Mouse (Mus musculus) G1E (cell line): Measurements from ENCODE around the gene Lhfpl2. TPM values are rescaled to one million over a fixed set of nuclear protein-coding genes. Genes with fewer than 3 reads are reported as not detected.

Experiments used
- ATAC-seq: 2 replicates; pipeline ENCODE4 v1.8.0; 2016; ENCODE audit warnings: mild to moderate bottlenecking; ENCODE audit not compliant: insufficient number of reproducible peaks, poor library complexity, low FRiP score, severe bottlenecking; ENCODE audit errors: extremely low read depth
- DNase-seq: peaks from one replicate; pipeline ENCODE4 v3.0.0; 2012; ENCODE audit warnings: low spot score
- H3K27me3 ChIP-seq: 2 replicates; pipeline ENCODE4 v1.6.1; 2012; ENCODE audit warnings: mild to moderate bottlenecking, low read length, inconsistent platforms; ENCODE audit not compliant: insufficient read depth
- H3K36me3 ChIP-seq: replicated peaks from 2 replicates; pipeline ENCODE3; 2012; ENCODE audit warnings: mild to moderate bottlenecking, inconsistent platforms
- H3K4me1 ChIP-seq: 2 replicates; pipeline ENCODE4 v1.6.1; 2012; ENCODE audit warnings: low read depth, low read length, inconsistent platforms, mixed read lengths; ENCODE audit not compliant: insufficient read depth
- H3K4me3 ChIP-seq: 2 replicates; pipeline ENCODE4 v1.5.1; 2012; ENCODE audit warnings: low read depth, mild to moderate bottlenecking, inconsistent platforms, low read length, moderate library complexity, mixed read lengths
- H3K9me3 ChIP-seq: replicated peaks from 2 replicates; pipeline ENCODE4 v1.6.1; 2012; ENCODE audit warnings: inconsistent platforms
- CTCF ChIP-seq: IDR thresholded peaks from 2 replicates; pipeline ENCODE4 v1.5.1; 2012; ENCODE audit warnings: low read depth, low read length, inconsistent platforms, mixed read lengths
- GATA1 ChIP-seq: IDR thresholded peaks from 2 replicates; pipeline ENCODE4 v1.6.1; 2012; ENCODE audit warnings: borderline replicate concordance, low read length, inconsistent platforms, mixed read lengths
- GATA2 ChIP-seq: IDR thresholded peaks from 2 replicates; pipeline ENCODE4 v1.6.1; 2012; ENCODE audit warnings: low read depth, low read length, inconsistent platforms, borderline replicate concordance
- POLR2AphosphoS5 ChIP-seq: IDR thresholded peaks from 2 replicates; pipeline ENCODE4 v1.6.1; 2012; ENCODE audit warnings: low read depth, low read length, inconsistent platforms; ENCODE audit not compliant: insufficient replicate concordance
- TAL1 ChIP-seq: conservative IDR thresholded peaks from 2 replicates; pipeline ENCODE4 v1.6.1; 2012; ENCODE audit warnings: low read depth, low read length, inconsistent platforms, mixed read lengths
- polyA plus RNA-seq: library from polyadenylated mRNA; stranded (reverse); fragments of >175 nt; gene quantifications from 2 replicates; pipeline ENCODE4 v1.2.3, GENCODE M21; 2012
- total RNA-seq, 2 experiments: library from RNA; stranded (forward) in 1 of 2; stranded (reverse) in 1 of 2; fragments of 200-1000 nt in 1 of 2; fragments of >200 nt in 1 of 2; fragmentation: Nextera tagmentation in 1 of 2; gene quantifications; 2 replicates each; pipeline ENCODE4 v1.2.3; 2014 to 2017

Lhfpl2 gene
- total and polyA plus RNA-seq, 3 experiments, result 0.16 TPM; not detected in 2

DNA sequence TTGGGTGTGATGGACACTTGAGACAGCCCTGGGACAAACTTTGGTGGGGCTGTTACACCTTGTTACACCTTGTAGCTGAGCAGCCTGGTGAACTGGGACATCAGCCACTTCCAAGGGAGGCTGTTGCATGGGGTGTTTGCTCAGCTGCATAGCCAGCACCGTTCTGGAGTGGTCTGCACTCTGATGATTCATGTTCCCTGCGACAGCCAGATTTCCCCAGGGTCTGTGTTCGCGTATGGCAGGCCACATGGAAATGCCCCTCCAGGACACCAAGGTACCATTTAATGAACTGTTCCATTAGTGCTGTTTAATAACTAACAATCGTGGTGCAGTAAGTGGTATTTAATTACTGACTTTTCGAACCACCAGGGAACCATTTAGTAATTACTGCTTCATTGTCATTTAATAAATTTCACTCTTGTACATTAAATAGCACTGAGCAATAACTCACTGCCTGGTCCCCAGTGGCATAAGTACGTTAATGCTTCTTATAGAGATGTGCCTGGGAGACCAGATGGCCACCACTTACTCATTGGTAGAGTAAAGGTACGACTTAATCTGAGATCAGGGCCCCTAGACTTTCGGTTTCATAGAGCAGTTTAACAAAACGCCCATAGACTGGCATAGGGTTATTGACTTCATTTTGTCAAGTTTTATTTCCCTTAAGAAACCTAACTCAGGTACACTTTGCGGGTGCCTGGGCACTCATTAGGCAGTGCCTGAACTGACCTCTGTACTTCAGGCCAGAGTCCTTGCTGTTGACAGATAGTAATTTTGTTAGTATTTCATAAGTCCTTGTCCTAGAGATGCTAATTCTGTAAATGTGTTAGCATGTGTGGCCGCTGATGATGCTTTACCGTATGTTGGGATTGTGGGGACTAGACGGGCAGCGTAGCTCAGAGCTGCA, 26.9 kb downstream of the Lhfpl2 start:
- no peak for ATAC-seq
- Histone ChIP-seq H3K27me3 (peaks cover 3% of the 10 kb centered on the region; the same call in 1 of the 2 replicates), H3K36me3 (no peaks in the 10 kb centered on the region), H3K9me3 (no peaks in the 10 kb centered on the region), H3K4me3 (no peak overlapping the region), H3K4me1 (no peaks in the 10 kb centered on the region)
- TF ChIP-seq GATA1 (no peak), TAL1 (no peak), CTCF (no peak), GATA2 (no peak), POLR2AphosphoS5 (no peak)
- no peak for DNase-seq

DNA sequence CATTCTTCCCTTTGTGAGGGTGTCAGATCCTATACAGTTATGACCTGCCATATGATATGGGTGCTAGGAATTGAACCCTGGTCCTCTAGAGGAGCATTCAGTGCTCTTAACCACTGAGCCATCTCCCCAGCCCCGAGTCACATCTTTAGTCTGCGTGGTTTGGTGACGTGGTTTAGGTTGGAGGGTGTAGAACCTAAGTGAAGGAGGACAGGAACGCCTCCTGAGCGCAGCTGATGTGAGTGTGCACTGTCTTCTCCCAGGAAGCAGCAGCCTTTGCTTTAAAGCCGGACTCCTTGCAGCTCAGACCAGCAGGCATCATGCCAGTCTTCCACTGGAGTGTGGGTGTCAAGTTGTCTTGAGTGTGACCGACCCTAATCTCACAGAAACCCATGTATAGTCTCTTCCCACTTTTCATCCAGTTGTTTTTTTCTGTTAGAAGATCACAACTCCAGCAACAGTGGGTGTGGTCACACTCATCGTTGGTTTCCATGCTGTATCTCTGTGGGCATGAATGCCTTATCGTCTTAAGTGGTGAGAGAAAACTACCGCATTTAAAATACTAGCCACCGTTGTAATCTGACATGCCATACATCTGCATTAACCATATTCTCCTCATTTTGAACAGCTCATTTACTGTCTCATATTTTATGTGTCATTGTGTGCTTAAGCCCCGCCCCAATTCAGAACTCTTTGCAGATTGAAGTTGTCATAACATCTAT, 28.7 kb downstream of the Lhfpl2 start:
- H3K4me1 ChIP-seq, result no peaks in the 10 kb centered on the region
- peaks cover 3% of the 10 kb centered on the region; the same call in 1 of the 2 replicates for H3K27me3 ChIP-seq
- no peaks in the 10 kb centered on the region for H3K9me3 ChIP-seq
- DNase-seq (no peak), ATAC-seq (no peak)
- H3K4me3 ChIP-seq, result no peak overlapping the region
- no peaks in the 10 kb centered on the region for H3K36me3 ChIP-seq
- TF ChIP-seq GATA1 (no peak), TAL1 (no peak), POLR2AphosphoS5 (no peak), CTCF (no peak), GATA2 (no peak)

DNA sequence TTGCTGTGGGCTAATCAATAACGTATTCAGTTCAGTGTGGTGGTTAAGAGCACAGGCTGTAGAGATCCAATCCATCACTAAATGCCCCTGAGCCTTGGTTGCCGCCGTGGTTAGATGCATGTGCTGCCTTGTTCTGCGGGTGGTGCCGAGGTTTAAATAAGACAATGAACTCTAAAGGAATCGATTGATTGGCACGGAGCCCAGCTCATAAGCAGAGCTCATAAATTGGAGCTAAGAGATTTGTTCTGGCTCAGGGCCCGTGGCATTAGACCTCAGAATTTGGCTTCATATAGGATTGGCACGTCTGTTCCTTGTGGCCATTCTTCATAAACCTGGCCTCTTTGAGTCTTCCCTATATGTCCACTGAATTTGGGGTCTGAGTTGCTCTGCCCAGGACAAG, 29.5 kb downstream of the Lhfpl2 start:
- no peak for DNase-seq
- H3K9me3 ChIP-seq, result no peaks in the 10 kb centered on the region
- no peak for TF ChIP-seq CTCF
- no peak for TF ChIP-seq TAL1
- TF ChIP-seq POLR2AphosphoS5, result no peak
- TF ChIP-seq GATA2, result no peak
- no peak for TF ChIP-seq GATA1

DNA sequence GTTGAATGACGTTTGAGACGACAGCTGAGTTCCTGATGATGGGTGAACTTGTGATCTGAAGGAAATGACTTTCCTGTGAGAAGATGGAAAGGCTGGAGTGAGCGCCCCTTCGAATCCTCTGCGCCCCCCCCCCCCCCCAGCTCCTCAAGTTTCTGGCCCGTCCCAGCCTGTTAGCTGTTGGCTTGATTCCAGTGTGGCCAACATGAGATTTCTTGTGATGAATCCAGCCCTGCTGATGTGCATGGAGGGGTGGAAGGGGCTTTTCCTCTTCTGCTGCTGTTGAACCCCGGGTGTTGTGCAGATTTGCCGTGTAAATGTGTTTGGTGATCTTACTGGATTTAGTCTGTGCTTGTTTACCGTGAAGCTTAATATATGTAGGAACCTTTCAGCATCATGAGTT, 31.2 kb downstream of the Lhfpl2 start:
- Histone ChIP-seq H3K27me3 (peaks cover 3% of the 10 kb centered on the region; the same call in 1 of the 2 replicates), H3K4me1 (no peaks in the 10 kb centered on the region), H3K9me3 (no peaks in the 10 kb centered on the region), H3K4me3 (no peak overlapping the region), H3K36me3 (no peaks in the 10 kb centered on the region)
- ATAC-seq, result no peak
- no peak for TF ChIP-seq GATA2
- no peak for TF ChIP-seq TAL1
- no peak for TF ChIP-seq POLR2AphosphoS5
- no peak for TF ChIP-seq CTCF
- no peak for TF ChIP-seq GATA1
- no peak for DNase-seq

More for the DNA sequence above, 29.5 kb downstream of the Lhfpl2 start:
- H3K27me3 ChIP-seq, result peaks cover 3% of the 10 kb centered on the region; the same call in 1 of the 2 replicates
- H3K4me3 ChIP-seq, result no peak overlapping the region
- H3K36me3 ChIP-seq, result no peaks in the 10 kb centered on the region
- no peak for ATAC-seq
- H3K4me1 ChIP-seq, result no peaks in the 10 kb centered on the region

DNA sequence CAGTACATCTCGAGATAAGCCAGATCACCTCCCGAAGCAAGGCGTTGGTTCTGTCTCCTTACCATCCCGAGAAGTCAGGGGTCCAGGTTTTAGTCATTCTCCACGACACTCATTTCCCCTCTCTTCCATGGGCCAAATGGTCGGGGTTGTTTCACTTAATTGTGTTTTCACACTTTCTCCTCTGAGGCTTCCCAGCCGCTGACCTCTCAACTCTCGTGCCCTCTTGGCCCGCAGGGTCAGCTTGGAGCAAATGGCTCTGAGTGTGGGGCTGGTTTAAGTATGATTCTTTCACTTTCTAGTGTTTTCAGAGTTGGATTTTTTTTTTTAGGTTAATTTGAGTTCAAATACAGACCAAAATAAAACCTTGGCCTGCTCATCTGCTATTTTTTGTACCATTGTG, 31.7 kb downstream of the Lhfpl2 start:
- TF ChIP-seq POLR2AphosphoS5 (no peak), TAL1 (no peak), CTCF (no peak), GATA1 (no peak), GATA2 (no peak)
- Histone ChIP-seq H3K4me1 (no peaks in the 10 kb centered on the region), H3K4me3 (no peak overlapping the region), H3K27me3 (peaks cover 3% of the 10 kb centered on the region; the same call in 1 of the 2 replicates), H3K9me3 (no peaks in the 10 kb centered on the region), H3K36me3 (no peaks in the 10 kb centered on the region)
- ATAC-seq (no peak), DNase-seq (no peak)

DNA sequence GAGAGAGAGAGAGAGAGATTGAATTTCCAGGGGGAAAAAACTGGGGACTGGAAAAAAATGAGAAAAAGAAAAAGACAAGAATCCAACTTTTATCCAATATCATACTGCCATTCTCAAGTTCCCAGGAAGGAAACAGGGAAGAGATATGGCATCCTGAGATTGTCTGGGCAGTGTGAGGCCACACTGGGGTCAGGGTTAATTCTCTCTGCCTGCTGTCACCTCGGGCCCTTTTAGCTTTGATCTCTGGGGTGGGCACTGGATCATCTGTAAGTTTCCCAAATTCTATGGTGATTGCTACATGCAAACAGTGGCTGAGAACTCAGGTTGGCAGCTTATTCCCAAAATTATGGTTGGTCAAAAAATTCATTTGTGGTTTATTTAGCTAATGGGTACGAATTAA, 33.8 kb downstream of the Lhfpl2 start:
- DNase-seq (no peak), ATAC-seq (no peak)
- Histone ChIP-seq H3K9me3 (no peaks in the 10 kb centered on the region), H3K36me3 (no peaks in the 10 kb centered on the region), H3K27me3 (no peaks in the 10 kb centered on the region), H3K4me3 (no peak overlapping the region), H3K4me1 (no peaks in the 10 kb centered on the region)
- TF ChIP-seq TAL1 (no peak), GATA1 (no peak), POLR2AphosphoS5 (no peak), CTCF (no peak), GATA2 (no peak)
